Mouse (Mus musculus) right cerebral cortex, postnatal 14 days (tissue): ENCODE measurements around the gene Dlx6.

Source experiments
- DNase-seq: peaks from one replicate; pipeline ENCODE4 v3.0.0; 2022

The Dlx6 gene

DNA sequence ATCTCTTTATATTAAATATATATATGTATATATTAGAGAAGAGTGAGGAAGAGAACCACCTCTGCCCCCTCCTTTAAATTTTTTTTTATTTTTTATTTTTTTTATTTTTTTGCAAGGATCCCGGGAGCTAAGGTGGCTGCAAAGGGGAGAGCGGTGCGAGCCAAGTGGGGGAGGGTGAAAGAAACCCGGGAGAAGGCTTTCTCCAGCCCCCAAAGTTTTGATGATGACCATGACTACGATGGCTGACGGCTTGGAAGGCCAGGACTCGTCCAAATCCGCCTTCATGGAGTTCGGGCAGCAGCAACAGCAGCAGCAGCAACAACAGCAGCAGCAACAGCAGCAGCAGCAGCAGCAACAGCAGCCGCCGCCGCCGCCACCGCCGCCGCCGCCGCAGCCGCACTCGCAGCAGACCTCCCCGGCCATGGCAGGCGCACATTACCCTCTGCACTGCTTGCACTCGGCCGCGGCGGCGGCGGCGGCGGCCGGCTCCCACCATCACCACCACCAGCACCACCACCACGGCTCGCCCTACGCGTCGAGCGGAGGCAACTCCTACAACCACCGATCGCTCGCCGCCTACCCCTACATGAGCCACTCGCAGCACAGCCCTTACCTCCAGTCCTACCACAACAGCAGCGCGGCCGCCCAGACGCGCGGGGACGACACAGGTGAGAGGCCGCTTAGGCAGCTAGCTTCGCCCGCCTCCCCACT lies at the start of gene Dlx6:
Gene Dlx6, plus strand, starts transcription at position 175 of the 711 bp plus-strand sequence.
- no peak for DNase-seq

- DNase-seq = peak; percentile 11
These were observed 46.3 kb upstream of the Dlx6 start for GRCm38 (mm10) chr6:6816821-6817220.

GRCm38 (mm10) chr6:6818036-6818788 lies 44.9 kb upstream of the Dlx6 start:
- DNase-seq = no peak

- DNase-seq = no peak
These were observed 44.0 kb upstream of the Dlx6 start for GRCm38 (mm10) chr6:6819134-6819533.

GRCm38 (mm10) chr6:6825313-6825712 lies 37.8 kb upstream of the Dlx6 start:
- DNase-seq = no peak

- no peak for DNase-seq
These were observed 36.3 kb upstream of the Dlx6 start for GRCm38 (mm10) chr6:6826861-6827260.

DNA sequence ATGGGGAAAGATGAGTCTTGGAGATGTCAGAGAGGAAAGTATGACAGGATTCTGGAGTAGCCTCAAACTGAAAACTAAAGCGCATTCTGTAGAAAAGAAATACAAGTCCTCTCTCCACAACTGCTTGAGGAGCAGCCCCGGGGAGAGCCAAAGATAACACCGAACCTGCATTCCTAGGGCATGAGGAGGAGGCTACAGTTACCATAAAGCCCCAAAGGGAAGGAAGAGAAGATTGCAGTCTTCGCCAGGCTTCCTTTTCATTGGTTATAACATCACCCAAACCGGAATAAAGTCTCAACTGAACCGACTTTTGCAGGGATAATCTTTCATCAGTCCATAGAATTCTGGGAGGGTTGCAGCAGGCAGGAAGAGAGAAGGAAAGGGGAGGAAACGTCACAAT lies 32.7 kb upstream of the Dlx6 start:
- no peak for DNase-seq

GRCm38 (mm10) chr6:6833301-6833700 lies 29.8 kb upstream of the Dlx6 start:
- DNase-seq = no peak

DNA sequence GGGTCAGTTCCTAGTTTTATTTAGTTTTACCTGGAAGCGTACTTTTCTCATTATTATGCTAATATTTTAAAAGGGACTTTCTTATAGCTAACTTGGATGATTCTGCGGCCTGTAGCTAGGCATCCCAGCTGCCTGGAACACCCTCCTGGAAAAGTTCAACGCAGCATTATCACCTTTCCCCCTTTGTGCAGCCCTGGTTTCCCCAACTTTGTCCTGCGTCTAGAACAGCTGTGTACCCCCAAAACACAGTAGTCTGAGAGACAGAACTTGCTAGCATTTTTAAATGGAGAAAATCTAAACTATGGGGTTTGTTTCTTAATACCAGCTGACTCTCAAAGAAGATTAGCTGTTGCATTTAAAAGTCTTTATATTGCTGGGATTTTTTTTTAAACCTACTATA lies 14.6 kb upstream of the Dlx6 start:
- no peak for DNase-seq

DNA sequence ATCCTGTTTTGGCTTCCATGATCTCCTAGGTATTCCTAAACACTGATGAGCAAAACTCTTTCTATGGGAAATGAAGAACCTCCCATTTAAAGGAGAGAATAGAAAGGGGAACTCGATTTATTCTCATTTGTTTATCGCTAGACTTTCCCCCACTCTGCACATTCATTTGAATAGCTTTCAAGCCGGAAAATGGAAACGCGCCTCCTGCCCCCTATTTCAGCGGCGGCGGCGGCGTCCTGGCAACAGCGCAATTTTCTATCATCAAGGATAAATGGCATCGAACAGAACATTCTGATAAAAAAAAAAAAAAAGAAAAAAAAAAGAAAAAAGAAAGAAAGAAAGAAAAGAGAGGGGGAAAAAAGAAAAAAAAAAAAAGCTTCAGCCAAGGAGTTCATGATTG lies 13.4 kb upstream of the Dlx6 start:
- DNase-seq = no peak

DNA sequence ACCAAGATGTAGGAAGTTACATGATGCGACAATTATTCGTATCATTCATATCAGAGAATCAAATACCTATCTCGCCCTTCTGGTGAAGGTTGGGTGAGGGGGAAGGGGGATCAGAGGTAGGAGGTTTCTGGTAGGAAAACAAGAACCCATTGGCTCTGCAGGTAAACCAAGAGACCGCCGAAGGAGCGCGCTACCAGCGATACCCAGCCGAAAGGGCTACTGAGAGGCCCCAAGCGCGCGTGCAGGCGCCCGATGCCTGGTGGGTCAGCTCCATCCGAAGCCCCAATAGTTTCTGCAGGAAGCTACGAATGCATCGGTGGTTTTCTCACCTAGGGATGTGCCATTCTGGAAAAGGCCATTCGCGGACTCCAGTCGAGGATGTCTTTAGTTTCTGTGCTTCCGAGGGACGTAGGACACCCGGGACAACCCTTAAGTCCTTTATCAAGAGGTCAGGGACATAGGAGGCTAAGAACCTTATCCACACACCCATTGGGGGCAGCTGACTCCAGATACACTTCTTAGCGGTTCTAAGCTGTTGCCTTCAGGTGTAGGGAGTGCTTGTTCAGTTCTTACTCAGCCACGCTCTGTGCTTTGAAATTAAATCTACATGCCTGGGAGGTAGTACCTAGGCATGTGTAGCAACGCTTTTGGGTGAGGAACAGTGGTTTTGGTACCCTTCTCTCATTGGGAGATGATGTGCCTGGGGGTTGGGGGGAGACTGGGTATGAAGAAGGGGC lies 12.6 kb upstream of the Dlx6 start:
- DNase-seq = no peak

- no peak for DNase-seq
These were observed 12.0 kb upstream of the Dlx6 start for GRCm38 (mm10) chr6:6851166-6851565.

GRCm38 (mm10) chr6:6852944-6853343 lies 10.2 kb upstream of the Dlx6 start:
- DNase-seq = no peak

DNA sequence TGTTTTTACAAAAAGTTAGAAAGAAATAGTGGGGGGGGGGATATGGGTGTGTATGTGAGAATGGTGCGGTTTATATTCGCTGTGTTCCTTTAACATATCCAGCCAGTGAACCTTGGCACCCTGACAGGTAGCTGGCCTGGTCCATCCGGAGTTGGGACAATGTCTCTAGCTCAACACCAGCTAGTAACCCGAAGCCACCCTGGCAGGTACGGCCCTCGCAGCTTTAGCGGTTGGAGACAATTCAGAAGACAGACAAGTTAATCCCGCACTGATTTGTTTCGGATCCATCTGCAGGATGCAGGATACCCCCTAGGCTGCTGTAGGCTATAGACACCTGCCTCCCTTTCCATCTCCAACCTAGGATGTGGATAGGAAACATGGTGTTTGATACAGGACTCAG lies 9.0 kb upstream of the Dlx6 start:
- no peak for DNase-seq

DNA sequence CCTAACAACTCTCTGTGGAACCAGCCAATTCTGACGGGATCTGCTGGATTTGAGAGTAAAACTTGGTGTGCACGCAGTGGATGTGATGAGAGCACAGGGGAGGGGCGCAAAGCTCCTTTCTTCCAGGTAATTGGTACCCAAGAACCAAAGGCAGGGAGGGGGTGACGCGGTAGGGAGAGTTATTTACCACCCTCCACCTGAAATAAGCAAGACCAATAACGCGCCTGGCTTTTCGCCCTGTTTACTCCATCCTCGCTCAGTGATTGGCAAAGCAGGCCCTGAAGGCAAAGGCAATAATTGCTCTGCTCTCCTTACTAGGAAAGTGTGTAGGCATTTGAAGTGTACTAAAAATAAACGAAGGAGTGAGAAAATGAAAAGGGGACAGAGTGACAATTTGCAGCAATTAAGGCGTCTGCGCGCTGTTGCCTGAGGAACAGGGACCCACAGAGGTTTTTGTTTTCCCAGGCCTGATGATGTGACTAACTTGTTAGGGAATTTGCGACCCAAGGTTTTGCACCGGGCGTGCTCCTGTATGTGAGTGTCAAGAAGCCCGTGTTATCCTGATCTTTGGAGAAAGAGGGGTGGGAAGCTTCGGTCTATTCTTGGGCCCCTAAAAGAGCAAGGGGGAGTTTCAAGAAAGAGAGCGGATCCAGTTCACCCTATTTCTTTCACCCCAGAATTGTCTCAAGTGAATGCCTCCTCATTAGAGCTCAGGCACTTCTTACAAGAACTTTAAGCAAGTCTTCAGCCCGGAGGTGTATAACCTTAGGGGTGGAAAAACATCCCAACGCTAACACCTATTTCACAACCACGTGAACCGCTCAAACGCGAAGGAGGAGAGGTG lies 8.0 kb upstream of the Dlx6 start:
- DNase-seq = no peak

DNA sequence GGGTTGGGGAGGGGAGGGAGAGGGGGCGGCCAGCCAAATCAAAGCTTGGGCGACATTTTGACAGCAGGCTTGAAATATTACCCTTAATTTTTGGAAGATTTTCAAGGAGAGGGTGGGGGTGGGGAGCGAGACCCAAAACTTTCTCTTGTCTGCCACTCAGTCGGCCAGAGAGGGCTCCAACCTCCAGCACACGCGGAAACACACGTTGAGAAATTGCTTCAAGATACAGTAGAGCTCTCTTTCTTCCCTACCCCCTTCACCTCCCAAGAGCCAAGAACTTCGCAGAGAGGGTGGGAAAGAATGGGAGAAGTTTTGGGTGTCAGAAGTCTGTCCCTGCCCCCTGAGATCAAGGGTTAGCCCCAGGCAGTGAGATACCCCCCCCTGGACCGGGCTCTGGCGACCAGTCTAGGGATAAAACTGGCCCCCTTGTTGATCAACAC lies 7.4 kb upstream of the Dlx6 start:
- DNase-seq = no peak

DNA sequence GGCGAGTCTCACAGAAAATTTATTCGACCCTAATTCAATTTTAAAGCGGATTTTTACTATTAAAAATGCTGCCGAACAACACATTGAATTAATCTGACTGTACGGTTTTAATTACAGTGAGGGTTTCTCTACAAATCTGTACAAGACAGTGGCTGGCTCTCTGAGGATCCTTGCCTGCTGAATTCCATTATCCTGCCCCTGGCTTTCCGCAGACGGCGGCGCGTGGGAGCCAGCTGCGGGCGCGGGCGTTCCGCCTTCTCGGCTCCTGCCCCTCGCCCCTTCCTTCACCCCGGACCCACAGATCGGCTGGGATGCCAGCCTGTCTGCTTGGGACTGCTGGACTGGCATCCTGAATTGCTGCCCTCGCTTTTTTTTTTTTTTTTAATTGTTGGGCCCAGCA lies 6.8 kb upstream of the Dlx6 start:
- DNase-seq = no peak

GRCm38 (mm10) chr6:6856881-6857280 lies 6.3 kb upstream of the Dlx6 start:
- no peak for DNase-seq

GRCm38 (mm10) chr6:6857766-6858165 lies 5.4 kb upstream of the Dlx6 start:
- DNase-seq = no peak

DNA sequence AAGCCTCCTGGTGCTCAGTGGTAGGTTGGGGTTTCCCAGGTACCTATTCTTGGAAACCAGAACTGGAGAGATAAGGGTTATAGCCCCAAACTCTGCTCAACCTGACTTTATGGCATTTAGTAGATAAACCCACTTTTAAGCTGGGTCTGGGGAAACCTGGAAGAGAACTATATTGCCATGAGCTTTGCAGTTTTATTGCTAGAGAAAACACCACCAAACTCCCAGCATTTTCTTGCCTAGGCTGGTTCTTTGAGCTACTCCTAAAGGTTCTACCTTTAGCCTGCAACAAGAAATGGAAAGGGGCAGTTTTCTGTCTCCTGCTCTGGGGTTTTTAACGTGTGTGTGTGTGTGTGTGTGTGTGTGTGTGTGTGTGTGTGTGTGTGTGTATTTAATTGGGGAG lies 4.6 kb upstream of the Dlx6 start:
- DNase-seq = no peak

- no peak for DNase-seq
These were observed 3.8 kb upstream of the Dlx6 start for GRCm38 (mm10) chr6:6859111-6859949.

DNA sequence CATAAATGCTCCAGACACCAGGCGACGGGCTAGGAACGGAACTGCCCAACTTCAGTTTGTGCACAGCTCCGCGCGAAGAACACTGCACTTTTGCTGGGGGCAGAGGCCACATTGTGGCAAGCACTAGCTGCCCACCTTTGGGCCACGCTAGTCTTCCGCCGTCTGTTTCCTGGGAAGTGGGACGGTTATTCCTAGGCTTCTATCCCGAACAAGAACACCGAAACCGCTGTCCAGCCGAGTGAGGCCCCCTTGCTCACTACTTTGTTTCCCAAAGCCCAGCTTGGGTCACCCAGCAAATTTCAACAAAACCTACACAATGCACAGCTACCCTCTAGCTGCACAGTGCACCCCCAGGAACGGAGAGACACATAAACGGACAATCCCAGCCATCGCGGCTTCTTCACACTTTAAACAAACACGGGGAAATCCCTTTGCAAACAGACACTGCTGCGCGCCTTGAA lies 3.2 kb upstream of the Dlx6 start:
- DNase-seq = no peak
